Mouse (Mus musculus) bone marrow macrophage, adult 2 months (primary cell): Measurements from ENCODE around the gene 1700069L16Rik.

ENCODE experiments used
- CTCF ChIP-seq: IDR thresholded peaks from 2 replicates; pipeline ENCODE4 v1.5.1; 2012; ENCODE audit warnings: low read depth, mild to moderate bottlenecking, low read length, moderate library complexity
- POLR2A ChIP-seq: IDR thresholded peaks from 2 replicates; pipeline ENCODE4 v1.6.1; 2012; ENCODE audit warnings: mild to moderate bottlenecking, low read depth, low read length, borderline replicate concordance

GRCm38 (mm10) chr5:113723567-113724237 is 870 bp downstream of the 1700069L16Rik start:
- no peak for TF ChIP-seq POLR2A
- no peak for TF ChIP-seq CTCF
